1 mouse cellular context compared by ENCODE assay signal in genomic region chr8:109778280-109778977, GRCm38 (mm10).
TF ChIP-seq lines count a peak whose summit lies in the region.

Ap1g1 (plus strand) TSS chr8:109778554.

TF ChIP-seq in CH12.LX, 34 proteins besides CTCF, POLR2A, EP300 and RAD21 (continued from another document):
- TF ChIP-seq RCOR1 (conservative IDR thresholded peaks at IDR 0.05; ENCODE audit: low read depth, low read length) (no peak; the same call in 1 of the 2 replicates), BHLHE40 (IDR thresholded peaks at IDR 0.05; ENCODE audit: low read depth, low read length) (peak; percentile 94), SIN3A (IDR thresholded peaks at IDR 0.05; ENCODE audit: low read length) (peak; percentile 89; the same call in 1 of the 2 replicates), E2F4 (IDR thresholded peaks at IDR 0.05; ENCODE audit: insufficient replicate concordance, low read depth, low read length) (no peak), USF1 (IDR thresholded peaks at IDR 0.05; ENCODE audit: low read depth, low read length) (peak; percentile 85), CHD1 (IDR thresholded peaks at IDR 0.05; ENCODE audit: low read depth, low read length) (peak; percentile 71; the same call in 1 of the 2 replicates), TBP (conservative IDR thresholded peaks at IDR 0.05; ENCODE audit: low read depth, low read length) (peak; percentile 87), USF2 (conservative IDR thresholded peaks at IDR 0.05; ENCODE audit: low read depth, low read length) (peak; percentile 58; the same call in 1 of the 2 replicates), KAT2A (IDR thresholded peaks at IDR 0.05; ENCODE audit: insufficient replicate concordance, low read length) (peak; percentile 75; the same call in 1 of the 2 replicates), NRF1 (IDR thresholded peaks at IDR 0.05; ENCODE audit: low read depth, low read length) (peak; percentile 63), ETS1 (conservative IDR thresholded peaks at IDR 0.05; ENCODE audit: low read depth, low read length) (peak; percentile 65), TCF12 (IDR thresholded peaks at IDR 0.05; ENCODE audit: low read depth, low read length) (peak; percentile 85)
